Mouse (Mus musculus) embryonic facial prominence, embryonic 14.5 days (tissue): Measurements from ENCODE around the gene Klrb1c. TPM values are rescaled to one million over a fixed set of nuclear protein-coding genes. Genes with fewer than 3 reads are reported as not detected.
A peak's percentile ranks its signal among the peaks of the same experiment; 100 is the strongest.
"Not testable (repeated sequence)": the region's sequence is repeated elsewhere in the genome, so short reads cannot be mapped to it uniquely, and the experiment has no call there.

ENCODE experiments used
- ATAC-seq: fragments of 200-750 bp; cut with Nextera tagmentation; 2 replicates; pipeline ENCODE4 v1.8.0; 2017; ENCODE audit warnings: low read depth, moderate number of reproducible peaks, moderate TSS enrichment
- DNase-seq: peaks from one replicate; pipeline ENCODE4 v3.0.0-alpha.2; 2015; ENCODE audit warnings: low spot score
- H3K27ac ChIP-seq: fragments of 300-500 bp; sonication (generic); replicated peaks from 2 replicates; pipeline ENCODE4 v1.5.1; 2014; ENCODE audit warnings: low read depth, mild to moderate bottlenecking, low read length, moderate library complexity
- H3K27me3 ChIP-seq: fragments of 300-500 bp; sonication (generic); replicated peaks from 2 replicates; pipeline ENCODE4 v1.6.1; 2014; ENCODE audit warnings: low read length; ENCODE audit not compliant: control insufficient read depth, insufficient read depth
- H3K36me3 ChIP-seq: fragments of 300-500 bp; sonication (generic); 2 replicates; pipeline ENCODE4 v1.6.1; 2014; ENCODE audit warnings: low read length, mixed read lengths; ENCODE audit not compliant: control insufficient read depth, insufficient read depth
- H3K4me1 ChIP-seq: fragments of 300-500 bp; sonication (generic); 2 replicates; pipeline ENCODE4 v1.6.1; 2014; ENCODE audit warnings: antibody characterized with exemption, low read length; ENCODE audit not compliant: control insufficient read depth, insufficient read depth
- H3K4me2 ChIP-seq: fragments of 300-500 bp; sonication (generic); 2 replicates; pipeline ENCODE4 v1.6.1; 2014; ENCODE audit warnings: low read depth, mild to moderate bottlenecking, low read length, moderate library complexity, mixed read lengths
- H3K4me3 ChIP-seq: fragments of 300-500 bp; sonication (generic); 2 replicates; pipeline ENCODE4 v1.5.1; 2014; ENCODE audit warnings: low read depth, mild to moderate bottlenecking, low read length
- H3K9ac ChIP-seq: fragments of 300-500 bp; sonication (generic); 2 replicates; pipeline ENCODE4 v1.6.1; 2014; ENCODE audit warnings: low read depth, mild to moderate bottlenecking, low read length, moderate library complexity, mixed read lengths
- H3K9me3 ChIP-seq: fragments of 300-500 bp; sonication (generic); 2 replicates; pipeline ENCODE4 v1.6.1; 2016; ENCODE audit warnings: low read length; ENCODE audit not compliant: control insufficient read depth
- WGBS: fragments of 180-500 bp; shearing (Covaris S2); extraction: QIAGEN DNeasy Blood & Tissue Kit; methylation state at CpG from one replicate; pipeline ENCODE4 v1.1.7; 2014; 5-methylcytosine and 5-hydroxymethylcytosine counted together
- polyA plus RNA-seq: library from polyadenylated mRNA; unstranded; fragments of >200 nt; fragmentation: Nextera tagmentation; extraction: Ambion mirVana; gene quantifications from 2 replicates; pipeline ENCODE4 v1.2.1, GENCODE M21; 2014

The Klrb1c gene
- polyA plus RNA-seq, 1 experiment from 2014 or later, result not detected

DNA sequence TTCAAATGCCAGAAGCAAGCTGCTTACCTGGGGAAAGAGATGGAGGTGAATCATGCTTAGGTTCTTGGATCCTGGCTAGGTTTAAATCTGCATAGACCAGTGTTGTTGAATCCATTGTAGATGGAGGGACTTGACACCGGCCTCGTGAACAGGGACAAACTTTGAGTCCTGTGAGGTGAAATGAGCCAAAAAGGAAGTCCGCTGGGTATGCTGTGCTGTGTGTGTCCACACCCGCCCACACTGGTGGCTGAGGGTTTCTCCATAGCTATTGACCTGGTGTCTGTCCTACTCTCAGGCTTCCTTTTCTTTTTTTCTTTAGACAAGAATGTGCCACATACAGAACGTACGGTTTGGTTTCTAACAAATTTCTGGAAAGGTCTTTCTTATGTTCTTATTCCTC lies 37.1 kb upstream of the Klrb1c start, which contains the start of the genes Gm44511 and Klrb1b:
Gene Gm44511 (minus strand): TSS at position 184 of the 400 bp plus-strand sequence.
Gene Klrb1b (minus strand): TSS at position 200 of the 400 bp plus-strand sequence.
- Histone ChIP-seq H3K9ac (no peak within 1 kb of the TSS), H3K4me1 (no peaks in the 10 kb centered on the region), H3K9me3 (no peaks in the 10 kb centered on the region), H3K4me3 (no peak within 1 kb of the TSS), H3K27ac (no peak within 1 kb of the TSS), H3K36me3 (no peaks in the 10 kb centered on the region), H3K4me2 (no peak within 1 kb of the TSS), H3K27me3 (no peaks in the 10 kb centered on the region)
- DNase-seq (no peak), ATAC-seq (no peak)
- 80% methylated on average over 6 of the region's 6 CpGs for WGBS

DNA sequence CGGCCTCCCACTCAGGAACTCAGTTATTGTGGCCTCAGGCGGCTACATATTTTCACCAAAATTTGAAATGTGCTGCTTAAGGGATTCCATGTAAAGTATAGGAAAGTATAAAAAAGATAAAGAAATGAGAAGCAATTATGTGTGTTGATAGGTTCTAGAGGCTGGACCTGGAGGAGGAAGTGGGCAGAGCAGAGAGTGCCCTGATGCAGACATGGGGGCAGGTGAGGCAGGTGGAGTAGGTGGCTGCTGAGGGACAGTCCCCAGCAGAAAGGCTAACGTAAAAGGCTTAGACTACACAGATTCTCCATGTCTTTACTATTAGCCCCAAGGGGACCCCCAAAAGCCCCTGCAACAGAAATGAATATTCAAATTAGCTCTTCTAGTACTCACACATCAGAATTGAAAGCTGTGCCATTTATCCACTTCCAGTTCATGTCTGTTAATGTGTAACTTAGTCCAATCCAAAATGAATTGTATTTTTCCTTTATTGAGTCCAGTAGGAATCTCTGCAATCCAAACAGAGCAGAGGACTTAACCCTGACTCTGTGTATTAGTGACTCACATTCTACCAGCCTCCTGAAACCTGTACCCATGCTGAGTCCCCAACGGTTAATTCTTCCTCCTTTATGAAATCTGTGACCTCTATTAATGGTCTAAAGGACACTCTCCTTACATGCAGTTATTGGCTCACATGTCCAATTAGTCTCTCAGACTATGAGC lies 29.2 kb upstream of the Klrb1c start:
- DNase-seq (no peak), ATAC-seq (no peak)
- Histone ChIP-seq H3K9me3 (no peaks in the 10 kb centered on the region), H3K27me3 (no peaks in the 10 kb centered on the region), H3K27ac (no peak overlapping the region), H3K4me2 (no peak overlapping the region), H3K4me3 (no peak overlapping the region), H3K36me3 (no peaks in the 10 kb centered on the region), H3K9ac (no peak overlapping the region), H3K4me1 (no peaks in the 10 kb centered on the region)
- WGBS, result 73% methylated on average over 4 of the region's 4 CpGs

DNA sequence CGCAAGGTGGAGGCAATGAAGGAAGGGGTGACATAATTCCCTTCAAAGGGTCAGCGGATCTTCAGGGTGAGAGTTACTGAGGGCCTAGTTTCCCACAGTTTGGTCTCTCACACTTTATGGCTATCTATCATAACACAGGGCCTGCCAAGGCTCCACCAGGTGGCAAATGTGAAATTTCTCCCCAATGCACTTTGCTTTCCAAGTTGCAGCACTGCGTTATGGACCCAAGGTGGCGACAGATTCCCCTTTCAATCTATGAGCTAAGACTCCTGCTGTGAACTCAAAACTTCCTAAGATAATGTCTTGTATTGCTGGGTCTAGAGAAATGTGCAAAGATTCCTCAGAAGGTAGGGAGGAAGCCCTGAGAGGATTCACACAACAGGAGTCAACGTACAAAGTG lies 19.5 kb upstream of the Klrb1c start:
- peak; percentile 38 for DNase-seq
- ATAC-seq, result no peak
- WGBS, result 88% methylated on average over 5 of the region's 5 CpGs

DNA sequence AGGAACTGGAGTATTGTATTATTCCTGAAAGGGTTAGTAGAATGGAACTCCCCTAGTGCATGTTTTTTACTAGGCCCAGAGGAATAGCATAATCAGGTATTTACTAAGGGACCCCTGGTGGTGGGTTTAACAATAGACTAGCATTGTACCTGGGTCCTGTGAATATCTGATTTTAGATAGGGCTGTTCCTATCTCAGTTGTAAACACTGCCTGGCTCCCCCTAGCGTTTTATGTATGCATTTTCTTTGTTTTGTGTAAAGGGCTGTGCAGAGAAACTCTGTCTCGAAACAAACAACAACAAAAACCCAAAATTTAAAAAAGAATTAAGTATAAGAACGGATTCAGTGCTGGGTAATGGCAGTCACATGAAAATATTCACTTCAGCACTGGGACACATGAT lies 18.0 kb upstream of the Klrb1c start:
- no peak overlapping the region for H3K9ac ChIP-seq
- no peak overlapping the region for H3K27ac ChIP-seq
- no peaks in the 10 kb centered on the region for H3K9me3 ChIP-seq
- no peak overlapping the region for H3K4me3 ChIP-seq
- H3K4me1 ChIP-seq, result no peaks in the 10 kb centered on the region
- H3K4me2 ChIP-seq, result no peak overlapping the region
- no peaks in the 10 kb centered on the region for H3K36me3 ChIP-seq
- 68% methylated on average over 3 of the region's 3 CpGs for WGBS
- DNase-seq (no peak), ATAC-seq (no peak)
- no peaks in the 10 kb centered on the region for H3K27me3 ChIP-seq

More for the DNA sequence above, 19.5 kb upstream of the Klrb1c start:
- no peak overlapping the region for H3K27ac ChIP-seq
- no peaks in the 10 kb centered on the region for H3K27me3 ChIP-seq
- no peaks in the 10 kb centered on the region for H3K4me1 ChIP-seq
- H3K9me3 ChIP-seq, result no peaks in the 10 kb centered on the region
- no peaks in the 10 kb centered on the region for H3K36me3 ChIP-seq
- H3K4me2 ChIP-seq, result no peak overlapping the region
- H3K9ac ChIP-seq, result no peak overlapping the region
- no peak overlapping the region for H3K4me3 ChIP-seq

DNA sequence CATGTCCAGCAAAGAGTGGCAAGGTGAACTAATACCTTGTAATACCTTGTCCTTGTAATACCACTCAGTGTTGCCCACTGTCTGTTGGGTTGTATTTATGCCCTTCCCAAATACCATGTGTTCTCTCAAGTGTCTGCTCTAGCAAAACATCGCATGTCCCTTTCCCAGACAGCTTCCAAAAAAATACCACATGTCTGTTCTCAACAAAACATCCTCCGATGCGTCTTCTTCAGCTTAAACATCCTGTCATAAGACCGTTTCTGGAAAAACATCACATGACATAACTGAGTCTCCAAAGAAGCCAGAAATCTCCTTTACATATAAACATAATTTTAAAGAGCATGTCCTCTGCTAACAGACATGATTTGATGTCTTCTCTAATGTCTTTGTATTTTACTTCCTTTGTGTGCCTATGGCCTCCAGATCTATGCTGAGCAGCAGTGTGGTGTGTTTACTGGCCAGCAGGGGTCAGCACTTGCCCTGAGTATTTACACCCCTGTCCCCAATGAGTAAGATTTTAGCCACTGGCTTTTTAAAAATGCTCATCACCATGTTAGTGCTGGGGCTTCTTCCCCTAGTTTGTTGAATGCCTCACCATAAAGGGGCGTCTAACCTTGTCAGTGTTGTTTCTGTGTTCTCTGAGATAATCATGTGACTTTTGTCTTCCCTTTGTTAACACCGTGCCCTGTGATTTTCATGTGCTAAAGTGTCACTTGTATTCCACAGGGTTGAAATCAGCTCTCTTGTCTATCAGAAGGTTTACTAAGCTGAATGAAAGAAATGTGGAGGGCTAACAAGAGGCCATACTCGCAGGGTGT lies 16.0 kb upstream of the Klrb1c start:
- ATAC-seq, H3K36me3 ChIP-seq, H3K4me3 ChIP-seq, H3K27me3 ChIP-seq, H3K9me3 ChIP-seq, H3K9ac ChIP-seq, H3K27ac ChIP-seq, H3K4me2 ChIP-seq, H3K4me1 ChIP-seq: not testable (repeated sequence)
- WGBS, result 65% methylated on average over 7 of the region's 7 CpGs
- peak; percentile 64 for DNase-seq

DNA sequence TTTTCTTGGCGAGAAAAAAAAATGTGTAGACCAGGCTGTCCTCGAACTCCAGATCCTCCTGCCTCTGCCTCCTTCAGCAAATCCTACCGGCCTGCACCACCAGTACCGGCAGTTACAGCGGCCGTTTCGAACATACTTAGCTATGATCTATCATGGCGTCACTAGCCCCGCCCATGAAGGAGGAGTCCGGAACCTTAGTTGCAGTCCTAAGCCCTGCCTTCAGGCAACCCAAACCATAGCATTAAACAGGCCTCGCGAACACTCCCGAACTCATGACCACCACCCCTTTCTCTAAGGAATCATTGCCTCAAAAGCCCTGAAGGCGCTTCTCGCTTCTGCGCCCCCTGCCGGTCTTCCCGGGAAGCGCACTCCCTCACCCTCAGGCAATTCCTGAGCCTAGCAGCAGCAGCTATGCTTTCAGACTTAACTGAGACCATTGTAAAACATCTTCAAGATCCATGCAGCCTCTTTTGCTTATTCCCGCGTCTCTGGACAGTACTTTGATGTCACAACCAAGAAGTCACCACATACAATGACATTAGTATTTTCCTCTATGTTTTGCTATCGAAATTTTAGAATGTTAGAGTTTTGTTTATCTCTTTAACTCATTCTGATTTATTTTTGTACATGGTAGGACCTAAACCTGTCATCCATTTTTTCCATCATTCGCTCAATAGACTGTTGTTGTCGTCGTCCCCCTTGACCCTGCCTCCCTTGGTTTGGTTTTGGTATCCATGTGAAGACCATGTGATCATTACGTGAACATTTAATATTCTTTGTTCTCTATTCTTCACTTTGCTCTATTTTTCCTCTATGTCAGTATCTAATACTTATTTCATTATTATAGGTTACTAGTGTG lies 14.2 kb upstream of the Klrb1c start:
- DNase-seq, result peak; percentile 99
- peaks cover 3% of the 10 kb centered on the region; the same call in 1 of the 2 replicates for H3K4me1 ChIP-seq
- H3K27me3 ChIP-seq, result no peaks in the 10 kb centered on the region
- peak overlapping the region; percentile 78; the same call in 1 of the 2 replicates for H3K27ac ChIP-seq
- H3K9me3 ChIP-seq, result no peaks in the 10 kb centered on the region
- peak overlapping the region; percentile 54 for H3K4me3 ChIP-seq
- WGBS, result 10% methylated on average over 24 of the region's 26 CpGs
- peak; percentile 94 for ATAC-seq
- H3K4me2 ChIP-seq, result peak overlapping the region; percentile 63
- no peaks in the 10 kb centered on the region for H3K36me3 ChIP-seq
- peak overlapping the region; percentile 68 for H3K9ac ChIP-seq

DNA sequence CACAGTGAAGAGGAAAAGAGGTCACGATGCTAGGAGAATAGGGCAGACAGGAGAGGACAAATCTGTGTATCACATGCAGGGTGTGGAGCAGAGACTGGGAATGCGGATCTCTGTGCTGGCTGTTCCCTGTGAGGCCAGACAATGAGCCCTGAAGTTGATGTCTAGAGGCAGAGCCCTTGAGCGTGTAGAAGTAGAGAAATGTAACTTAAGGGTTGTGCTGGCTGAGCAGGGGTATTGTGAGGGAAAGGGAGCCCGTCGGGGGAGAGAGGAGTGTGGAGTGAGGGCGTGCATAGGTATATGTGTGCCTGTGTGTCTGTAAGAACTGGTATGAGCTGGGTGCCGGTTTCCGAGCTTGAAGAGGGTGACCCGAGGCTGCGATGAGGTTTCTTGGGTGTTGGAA lies 13.5 kb upstream of the Klrb1c start:
- peaks cover 3% of the 10 kb centered on the region; the same call in 1 of the 2 replicates for H3K4me1 ChIP-seq
- H3K27me3 ChIP-seq, result no peaks in the 10 kb centered on the region
- H3K9me3 ChIP-seq, result no peaks in the 10 kb centered on the region
- H3K9ac ChIP-seq, result peak overlapping the region; percentile 68
- ATAC-seq, result peak; percentile 43
- H3K4me2 ChIP-seq, result peak overlapping the region; percentile 63
- H3K4me3 ChIP-seq, result peak overlapping the region; percentile 54
- no peak for DNase-seq
- H3K36me3 ChIP-seq, result no peaks in the 10 kb centered on the region
- WGBS, result 8% methylated on average over 9 of the region's 10 CpGs
- H3K27ac ChIP-seq, result peak overlapping the region; percentile 78

DNA sequence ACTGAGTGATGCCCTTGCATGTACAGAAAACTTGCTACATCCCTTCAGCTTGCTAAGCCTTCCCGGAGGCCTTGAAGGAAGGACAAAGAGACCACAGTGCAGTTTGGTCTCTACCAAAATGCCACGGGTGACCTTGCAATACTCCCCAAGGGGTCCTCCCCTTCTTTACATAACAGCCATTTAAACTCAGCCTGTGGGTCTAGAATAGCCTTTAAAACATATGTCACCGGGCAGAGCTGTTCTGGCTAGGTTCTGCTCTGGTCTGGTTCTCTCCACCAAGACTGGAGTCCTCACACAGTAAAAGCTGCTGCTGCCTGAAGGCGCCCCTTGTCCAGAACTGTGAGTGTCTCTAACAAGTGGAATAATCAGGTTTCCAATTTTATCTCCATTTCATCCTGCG lies 11.7 kb upstream of the Klrb1c start:
- H3K27ac ChIP-seq, H3K4me2 ChIP-seq, H3K27me3 ChIP-seq, DNase-seq, H3K4me1 ChIP-seq, ATAC-seq, H3K4me3 ChIP-seq, H3K9ac ChIP-seq, H3K9me3 ChIP-seq, H3K36me3 ChIP-seq: not testable (repeated sequence)
- 59% methylated on average over 5 of the region's 5 CpGs for WGBS
